Mouse (Mus musculus): ENCODE measurements around the gene Ttll3.

DNA sequence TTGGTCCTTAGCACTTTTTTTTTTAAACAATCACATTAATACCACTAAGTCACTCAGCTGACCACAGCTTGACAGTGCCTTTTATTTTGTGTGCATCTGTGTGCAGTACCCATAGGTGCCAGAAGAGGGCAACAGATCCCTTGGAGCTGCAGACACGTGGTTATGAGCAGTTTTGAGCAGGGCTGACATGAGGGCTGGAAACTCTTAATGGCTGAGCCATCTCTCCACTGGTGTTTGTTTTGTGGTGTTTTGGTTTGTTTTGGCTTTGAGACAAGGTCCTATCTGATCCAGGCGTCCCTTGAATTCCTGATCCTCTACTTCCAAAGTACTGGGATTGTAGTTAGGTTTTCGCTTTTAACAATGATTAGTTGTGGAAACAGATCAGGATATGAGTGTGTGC, 38.3 kb downstream of the Ttll3 start:
- TF ChIP-seq CTCF (IDR thresholded peaks at IDR 0.05; ENCODE audit: control insufficient read depth, insufficient read depth, insufficient read length) (no peak), USF1 (IDR thresholded peaks at IDR 0.05; ENCODE audit: low read depth) (peak; percentile 65), MYOG (IDR thresholded peaks at IDR 0.05; ENCODE audit: control insufficient read depth, extremely low read depth, insufficient read length) (no peak)

Data from C2C12 (cell line).